Mouse (Mus musculus): Measurements from ENCODE around the gene Ppp2r3a. TPM values are rescaled to one million over a fixed set of nuclear protein-coding genes. Genes with fewer than 3 reads are reported as not detected.
A peak's percentile ranks its signal among the peaks of the same experiment; 100 is the strongest.

Ppp2r3a gene
- polyA plus RNA-seq, 1 experiment from 2014 or later: 33.9 TPM

DNA sequence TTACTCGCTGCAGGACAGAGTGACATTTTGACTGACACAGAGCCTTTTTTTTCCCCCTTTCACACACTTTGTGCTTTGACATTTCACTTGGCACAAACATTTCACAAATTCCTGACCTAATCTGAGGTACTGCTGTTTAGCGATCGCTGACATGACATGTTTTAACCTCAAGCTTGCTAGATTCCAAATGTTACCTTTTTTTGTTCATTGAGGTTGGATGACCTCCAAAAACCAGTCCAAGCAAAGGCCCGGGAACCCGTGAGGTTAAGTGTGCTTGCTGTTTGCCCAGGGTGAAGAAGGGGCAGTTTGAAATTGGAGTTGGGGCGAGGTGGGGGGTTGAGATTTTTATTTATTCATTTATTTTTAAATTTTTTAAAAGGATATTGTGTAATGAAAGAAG, 31.1 kb upstream of the Ppp2r3a start:
- DNase-seq (ENCODE audit: low spot score): no peak
- ATAC-seq (ENCODE audit: low FRiP score): no peak

DNA sequence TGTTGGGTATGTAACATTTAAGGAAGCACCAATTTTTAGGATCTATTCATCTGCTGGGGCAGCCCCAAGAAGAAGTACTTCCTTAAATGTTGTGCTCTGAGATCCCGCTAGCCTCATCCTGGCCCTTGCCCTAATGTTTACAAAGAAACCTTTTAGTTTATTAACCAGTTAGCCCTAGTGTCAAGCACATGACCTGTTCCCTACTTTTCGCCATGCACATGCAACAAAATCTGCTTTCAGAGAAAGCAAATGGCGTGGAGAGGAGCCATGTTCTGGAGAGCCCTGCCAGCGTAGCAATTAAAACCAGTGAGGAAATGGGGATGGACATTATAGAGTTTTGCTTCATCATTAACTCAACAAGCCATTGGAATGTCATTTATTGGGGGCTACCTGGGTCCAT, 30.3 kb upstream of the Ppp2r3a start:
- WGBS: 86% methylated on average over 4 of the region's 4 CpGs
- H3K4me2 ChIP-seq (replicated peaks): no peak overlapping the region

More for the DNA sequence above, 31.1 kb upstream of the Ppp2r3a start:
- no peak overlapping the region for H3K9ac ChIP-seq
- H3K4me1 ChIP-seq (replicated peaks; ENCODE audit: control insufficient read depth, insufficient read depth, low read length): no peaks in the 10 kb centered on the region
- no peaks in the 10 kb centered on the region for H3K36me3 ChIP-seq (replicated peaks; ENCODE audit: control insufficient read depth, insufficient read depth)
- no peak overlapping the region for H3K27ac ChIP-seq
- H3K4me2 ChIP-seq (replicated peaks): no peak overlapping the region
- no peaks in the 10 kb centered on the region for H3K27me3 ChIP-seq (ENCODE audit: control insufficient read depth, insufficient read depth, low read length)
- H3K9me3 ChIP-seq (ENCODE audit: control insufficient read depth, low read length): no peaks in the 10 kb centered on the region
- no peak overlapping the region for H3K4me3 ChIP-seq (replicated peaks; ENCODE audit: low read length)
- 74% methylated on average over 6 of the region's 6 CpGs for WGBS

DNA sequence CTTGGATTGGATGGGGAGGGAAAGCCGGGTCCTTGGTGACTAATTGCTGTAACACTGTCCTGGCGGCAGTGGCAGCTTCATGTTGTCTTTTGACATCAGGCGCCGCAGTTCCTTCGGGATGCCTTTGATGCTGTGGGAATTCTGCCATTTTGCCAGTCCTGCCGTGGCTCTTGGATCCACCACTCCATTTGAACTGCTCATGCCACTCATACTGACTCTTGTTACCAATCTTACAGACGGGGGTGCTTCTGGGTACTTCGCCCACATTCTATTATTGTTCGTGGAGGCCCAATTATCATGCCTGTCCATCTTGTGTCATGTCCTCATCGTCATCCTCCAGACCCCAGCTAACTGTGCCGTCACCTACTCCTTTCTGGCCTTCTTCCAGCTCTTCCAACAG, 29.7 kb upstream of the Ppp2r3a start:
- no peak overlapping the region for H3K4me2 ChIP-seq (replicated peaks)
- DNase-seq (ENCODE audit: low spot score): no peak

More for the DNA sequence above, 30.3 kb upstream of the Ppp2r3a start:
- no peaks in the 10 kb centered on the region for H3K4me1 ChIP-seq (replicated peaks; ENCODE audit: control insufficient read depth, insufficient read depth, low read length)
- H3K9ac ChIP-seq: no peak overlapping the region
- DNase-seq (ENCODE audit: low spot score) (no peak), ATAC-seq (ENCODE audit: low FRiP score) (no peak)
- no peaks in the 10 kb centered on the region for H3K9me3 ChIP-seq (ENCODE audit: control insufficient read depth, low read length)
- no peak overlapping the region for H3K4me3 ChIP-seq (replicated peaks; ENCODE audit: low read length)
- no peak overlapping the region for H3K27ac ChIP-seq
- H3K27me3 ChIP-seq (ENCODE audit: control insufficient read depth, insufficient read depth, low read length): no peaks in the 10 kb centered on the region
- no peaks in the 10 kb centered on the region for H3K36me3 ChIP-seq (replicated peaks; ENCODE audit: control insufficient read depth, insufficient read depth)

DNA sequence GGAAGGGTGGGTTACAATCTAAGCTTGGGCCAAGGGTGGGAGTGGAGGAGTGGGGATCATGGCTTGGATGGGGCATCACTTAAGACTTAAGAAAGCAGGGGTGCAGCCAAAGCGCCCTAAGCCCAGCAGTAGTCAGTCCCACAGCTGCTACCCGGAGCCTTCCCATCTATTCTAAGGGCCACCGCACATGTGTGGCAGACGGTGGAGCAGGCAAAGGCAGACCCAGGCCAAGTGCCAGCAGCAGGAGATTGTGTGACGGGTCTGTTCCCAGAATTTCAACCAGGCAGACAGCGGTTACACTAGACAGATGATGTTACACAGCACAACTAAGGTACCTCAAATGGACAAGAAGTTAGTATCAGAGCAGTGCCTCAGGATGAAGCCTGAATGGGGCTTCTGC, 29.3 kb upstream of the Ppp2r3a start:
- ATAC-seq (ENCODE audit: low FRiP score): no peak
- no peak overlapping the region for H3K4me3 ChIP-seq (replicated peaks; ENCODE audit: low read length)
- H3K4me1 ChIP-seq (replicated peaks; ENCODE audit: control insufficient read depth, insufficient read depth, low read length): no peaks in the 10 kb centered on the region
- no peaks in the 10 kb centered on the region for H3K36me3 ChIP-seq (replicated peaks; ENCODE audit: control insufficient read depth, insufficient read depth)
- WGBS: 85% methylated on average over 6 of the region's 6 CpGs
- no peak overlapping the region for H3K27ac ChIP-seq
- no peak for DNase-seq (ENCODE audit: low spot score)
- H3K9ac ChIP-seq: no peak overlapping the region
- no peaks in the 10 kb centered on the region for H3K27me3 ChIP-seq (ENCODE audit: control insufficient read depth, insufficient read depth, low read length)
- no peaks in the 10 kb centered on the region for H3K9me3 ChIP-seq (ENCODE audit: control insufficient read depth, low read length)
- no peak overlapping the region for H3K4me2 ChIP-seq (replicated peaks)

More for the DNA sequence above, 29.7 kb upstream of the Ppp2r3a start:
- no peak for ATAC-seq (ENCODE audit: low FRiP score)
- Histone ChIP-seq H3K4me1 (replicated peaks; ENCODE audit: control insufficient read depth, insufficient read depth, low read length) (no peaks in the 10 kb centered on the region), H3K4me3 (replicated peaks; ENCODE audit: low read length) (no peak overlapping the region), H3K36me3 (replicated peaks; ENCODE audit: control insufficient read depth, insufficient read depth) (no peaks in the 10 kb centered on the region), H3K27me3 (ENCODE audit: control insufficient read depth, insufficient read depth, low read length) (no peaks in the 10 kb centered on the region), H3K9ac (no peak overlapping the region), H3K9me3 (ENCODE audit: control insufficient read depth, low read length) (no peaks in the 10 kb centered on the region), H3K27ac (no peak overlapping the region)
- WGBS: 66% methylated on average over 11 of the region's 11 CpGs

DNA sequence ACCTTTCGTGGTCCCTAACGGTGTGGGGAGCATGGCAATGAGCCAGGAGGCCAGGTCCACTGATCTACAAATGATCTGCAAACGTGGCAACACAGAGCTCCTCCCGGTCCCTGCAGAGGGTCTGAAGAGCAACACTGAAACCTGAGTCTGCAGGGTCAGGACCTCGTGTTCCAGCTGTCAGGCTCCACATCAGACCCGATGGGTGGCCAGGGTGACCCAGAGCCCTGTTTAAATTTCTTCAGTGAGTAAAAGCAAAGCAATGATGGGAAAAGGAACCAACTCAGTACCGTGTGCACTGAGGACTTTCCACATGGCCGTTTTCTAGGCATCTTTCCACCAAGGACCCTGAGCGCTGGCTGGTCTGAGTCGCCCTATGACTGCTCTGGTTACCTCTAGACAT, 28.6 kb upstream of the Ppp2r3a start:
- Histone ChIP-seq H3K9ac (no peak overlapping the region), H3K9me3 (ENCODE audit: control insufficient read depth, low read length) (no peaks in the 10 kb centered on the region), H3K27ac (no peak overlapping the region), H3K4me2 (replicated peaks) (no peak overlapping the region), H3K4me3 (replicated peaks; ENCODE audit: low read length) (no peak overlapping the region), H3K4me1 (replicated peaks; ENCODE audit: control insufficient read depth, insufficient read depth, low read length) (no peaks in the 10 kb centered on the region), H3K27me3 (ENCODE audit: control insufficient read depth, insufficient read depth, low read length) (no peaks in the 10 kb centered on the region), H3K36me3 (replicated peaks; ENCODE audit: control insufficient read depth, insufficient read depth) (no peaks in the 10 kb centered on the region)
- 67% methylated on average over 10 of the region's 10 CpGs for WGBS
- DNase-seq (ENCODE audit: low spot score): no peak
- no peak for ATAC-seq (ENCODE audit: low FRiP score)

DNA sequence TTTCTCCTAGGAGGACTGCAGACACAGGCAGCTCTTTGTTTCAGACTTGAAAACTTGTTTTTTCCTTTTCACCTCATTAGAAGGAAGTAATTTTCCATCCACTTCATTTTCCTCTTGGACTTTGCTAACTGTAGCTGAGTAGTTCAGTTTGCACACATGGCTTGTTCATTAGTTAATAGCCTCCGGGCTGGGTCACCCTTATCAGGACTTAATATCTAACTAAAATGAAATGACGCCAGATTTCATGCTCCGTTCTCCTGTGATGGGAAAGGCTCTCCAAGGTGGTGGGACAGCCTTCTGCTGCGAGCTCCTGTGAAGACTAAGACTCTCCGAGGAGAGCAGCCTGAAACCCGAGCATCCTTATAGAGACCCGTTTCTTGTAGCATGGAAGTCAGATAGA, 21.1 kb upstream of the Ppp2r3a start:
- Histone ChIP-seq H3K4me1 (replicated peaks; ENCODE audit: control insufficient read depth, insufficient read depth, low read length) (no peaks in the 10 kb centered on the region), H3K9ac (no peak overlapping the region), H3K9me3 (ENCODE audit: control insufficient read depth, low read length) (no peaks in the 10 kb centered on the region), H3K4me3 (replicated peaks; ENCODE audit: low read length) (no peak overlapping the region), H3K27me3 (ENCODE audit: control insufficient read depth, insufficient read depth, low read length) (no peaks in the 10 kb centered on the region), H3K27ac (no peak overlapping the region), H3K4me2 (replicated peaks) (no peak overlapping the region), H3K36me3 (replicated peaks; ENCODE audit: control insufficient read depth, insufficient read depth) (no peaks in the 10 kb centered on the region)
- no peak for DNase-seq (ENCODE audit: low spot score)
- ATAC-seq (ENCODE audit: low FRiP score): no peak
- WGBS: 82% methylated on average over 7 of the region's 7 CpGs

DNA sequence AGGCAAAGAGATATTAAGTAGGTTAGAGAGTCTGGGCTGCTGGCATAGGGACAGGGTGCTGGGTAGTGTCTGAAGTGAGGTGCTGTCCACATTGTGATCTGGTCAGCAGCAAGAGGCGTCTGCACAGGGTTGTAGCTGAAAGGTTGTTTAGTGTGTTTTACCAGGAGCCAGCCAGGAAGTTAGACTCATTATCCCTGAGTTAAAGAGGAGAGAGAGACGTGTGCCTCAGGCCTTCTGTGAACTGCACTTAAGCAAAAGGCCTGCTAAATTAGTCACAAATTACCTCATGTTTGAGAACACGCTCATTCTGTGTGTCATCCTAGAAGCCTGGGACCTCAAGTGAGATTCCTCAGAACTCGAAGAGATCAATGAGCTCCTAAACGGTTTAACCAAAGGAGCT, 18.4 kb upstream of the Ppp2r3a start:
- Histone ChIP-seq H3K27ac (no peak overlapping the region), H3K9ac (no peak overlapping the region), H3K4me2 (replicated peaks) (no peak overlapping the region), H3K4me1 (replicated peaks; ENCODE audit: control insufficient read depth, insufficient read depth, low read length) (no peaks in the 10 kb centered on the region), H3K36me3 (replicated peaks; ENCODE audit: control insufficient read depth, insufficient read depth) (no peaks in the 10 kb centered on the region), H3K27me3 (ENCODE audit: control insufficient read depth, insufficient read depth, low read length) (no peaks in the 10 kb centered on the region), H3K9me3 (ENCODE audit: control insufficient read depth, low read length) (no peaks in the 10 kb centered on the region), H3K4me3 (replicated peaks; ENCODE audit: low read length) (no peak overlapping the region)
- ATAC-seq (ENCODE audit: low FRiP score) (no peak), DNase-seq (ENCODE audit: low spot score) (no peak)
- 46% methylated on average over 5 of the region's 5 CpGs for WGBS

DNA sequence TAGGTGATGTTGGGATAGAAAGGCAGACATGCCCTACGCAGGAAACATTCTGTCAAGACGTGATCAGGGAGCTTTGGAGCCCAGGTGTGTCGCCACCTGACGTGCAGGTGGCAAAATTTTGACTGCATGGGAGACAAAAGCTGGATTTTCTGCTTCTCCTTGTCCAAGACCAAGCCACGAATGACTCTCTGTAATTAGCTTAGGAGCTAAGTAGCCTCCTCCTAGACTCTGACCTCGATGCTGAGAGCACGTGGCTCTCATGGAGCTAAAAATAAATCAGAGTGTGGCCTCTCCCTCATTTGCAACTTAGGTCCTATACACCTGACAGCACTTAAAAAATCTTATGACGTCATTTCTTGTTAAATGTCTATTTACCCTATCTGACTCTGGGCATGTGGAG, 14.4 kb upstream of the Ppp2r3a start:
- no peaks in the 10 kb centered on the region for H3K9me3 ChIP-seq (ENCODE audit: control insufficient read depth, low read length)
- H3K9ac ChIP-seq: no peak overlapping the region
- H3K36me3 ChIP-seq (replicated peaks; ENCODE audit: control insufficient read depth, insufficient read depth): no peaks in the 10 kb centered on the region
- H3K27me3 ChIP-seq (ENCODE audit: control insufficient read depth, insufficient read depth, low read length): no peaks in the 10 kb centered on the region
- H3K27ac ChIP-seq: peak overlapping the region; percentile 60
- ATAC-seq (ENCODE audit: low FRiP score) (no peak), DNase-seq (ENCODE audit: low spot score) (no peak)
- no peaks in the 10 kb centered on the region; the same call in 1 of the 2 replicates for H3K4me1 ChIP-seq (replicated peaks; ENCODE audit: control insufficient read depth, insufficient read depth, low read length)
- H3K4me2 ChIP-seq (replicated peaks): peak overlapping the region; percentile 23; the same call in 1 of the 2 replicates
- no peak overlapping the region for H3K4me3 ChIP-seq (replicated peaks; ENCODE audit: low read length)
- 64% methylated on average over 8 of the region's 8 CpGs for WGBS

DNA sequence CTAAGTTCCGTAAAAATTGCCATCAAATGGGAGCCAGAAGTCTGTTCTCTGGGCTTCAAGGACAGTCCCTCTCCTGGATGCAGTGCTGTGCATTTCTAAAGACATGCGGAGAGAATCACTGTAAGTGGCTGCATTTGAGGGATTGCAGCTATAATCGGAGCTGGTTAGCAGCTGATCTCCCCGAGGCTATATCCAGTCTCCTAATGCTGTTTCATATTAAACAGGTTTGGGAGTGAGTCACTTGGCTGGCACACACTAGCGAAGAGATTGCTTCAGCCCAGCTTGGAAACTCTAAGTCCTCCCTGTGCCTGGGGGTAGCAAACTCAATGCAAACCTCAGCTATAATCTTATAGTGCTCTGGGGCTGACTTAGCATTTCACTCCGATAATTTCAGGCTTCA, 14.0 kb upstream of the Ppp2r3a start:
- ATAC-seq (ENCODE audit: low FRiP score) (peak; percentile 76), DNase-seq (ENCODE audit: low spot score) (peak; percentile 70)
- 44% methylated on average over 6 of the region's 6 CpGs for WGBS

DNA sequence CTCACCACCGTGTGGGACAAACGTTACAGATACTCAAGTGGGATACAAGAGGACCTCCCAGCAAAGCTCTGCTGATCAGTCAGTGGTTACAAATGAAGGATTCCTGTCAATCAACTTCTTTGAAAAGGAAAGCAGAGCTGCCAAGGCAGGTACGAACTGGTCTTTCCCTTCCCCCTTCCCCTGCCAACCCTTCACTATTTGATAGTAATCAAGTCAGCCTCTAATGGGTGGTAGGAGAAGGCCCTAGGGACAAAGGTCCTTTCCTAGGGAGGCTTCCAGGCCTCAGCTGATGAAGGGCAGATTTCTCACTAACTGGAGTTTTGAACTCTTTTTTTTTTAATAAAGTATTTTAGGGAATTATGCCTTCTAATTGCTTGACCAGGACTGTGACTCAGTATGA, 11.2 kb upstream of the Ppp2r3a start:
- Histone ChIP-seq H3K4me2 (replicated peaks) (no peak overlapping the region), H3K9me3 (ENCODE audit: control insufficient read depth, low read length) (no peaks in the 10 kb centered on the region), H3K9ac (no peak overlapping the region), H3K27ac (no peak overlapping the region), H3K4me3 (replicated peaks; ENCODE audit: low read length) (no peak overlapping the region), H3K36me3 (replicated peaks; ENCODE audit: control insufficient read depth, insufficient read depth) (no peaks in the 10 kb centered on the region), H3K4me1 (replicated peaks; ENCODE audit: control insufficient read depth, insufficient read depth, low read length) (no peaks in the 10 kb centered on the region; the same call in 1 of the 2 replicates), H3K27me3 (ENCODE audit: control insufficient read depth, insufficient read depth, low read length) (no peaks in the 10 kb centered on the region)
- ATAC-seq (ENCODE audit: low FRiP score) (no peak), DNase-seq (ENCODE audit: low spot score) (no peak)
- 88% methylated on average over 3 of the region's 3 CpGs for WGBS

More for the DNA sequence above, 14.0 kb upstream of the Ppp2r3a start:
- no peaks in the 10 kb centered on the region for H3K36me3 ChIP-seq (replicated peaks; ENCODE audit: control insufficient read depth, insufficient read depth)
- H3K4me2 ChIP-seq (replicated peaks): peak overlapping the region; percentile 23
- no peak overlapping the region for H3K4me3 ChIP-seq (replicated peaks; ENCODE audit: low read length)
- no peaks in the 10 kb centered on the region for H3K27me3 ChIP-seq (ENCODE audit: control insufficient read depth, insufficient read depth, low read length)
- peak overlapping the region; percentile 60 for H3K27ac ChIP-seq
- no peaks in the 10 kb centered on the region; the same call in 1 of the 2 replicates for H3K4me1 ChIP-seq (replicated peaks; ENCODE audit: control insufficient read depth, insufficient read depth, low read length)
- no peaks in the 10 kb centered on the region for H3K9me3 ChIP-seq (ENCODE audit: control insufficient read depth, low read length)
- H3K9ac ChIP-seq: no peak overlapping the region

All from hindbrain, embryonic 14.5 days (tissue).